Mouse (Mus musculus): ENCODE measurements around the gene Mtmr2.

GRCm38 (mm10) chr9:13853876-13854275, 105.7 kb downstream of the Mtmr2 start:
- no peak for TF ChIP-seq CTCF (IDR thresholded peaks at IDR 0.05; ENCODE audit: borderline replicate concordance, extremely low read depth, insufficient read depth, insufficient read length)
- TF ChIP-seq POLR2A (IDR thresholded peaks at IDR 0.05; ENCODE audit: borderline replicate concordance, extremely low read depth, insufficient read depth, insufficient read length, poor library complexity, severe bottlenecking): no peak
